In genomic region chr15:67823226-67823625, GRCm38 (mm10) we compare ENCODE assay signal across 9 mouse cellular contexts.
"Had no signal": no experiment of that assay in that cellular context is flagged by ENCODE, and none has a peak within 500 bp of the region (broad histone marks: within the 10 kb centered on the region; RNA-seq: fewer than 3 reads in every experiment).

No protein-coding gene starts in this region.

- DNase-seq: kidney, postnatal 10 days; lung, embryonic 14.5 days; lung, postnatal 14 days; right cerebral cortex, adult 18-20 months; right cerebral cortex, postnatal 25 days; spleen, adult 18-20 months; thymus, adult 18-20 months; thymus, postnatal 14 days had no signal

- ATAC-seq: liver, embryonic 12.5 days had no signal
